Mouse (Mus musculus) forebrain, postnatal 0 days (tissue): Measurements from ENCODE around the gene Slc35f3. TPM values are rescaled to one million over a fixed set of nuclear protein-coding genes. Genes with fewer than 3 reads are reported as not detected.
A peak's percentile ranks its signal among the peaks of the same experiment; 100 is the strongest.

Experiments used
- ATAC-seq: fragments of 200-750 bp; cut with Nextera tagmentation; 2 replicates; pipeline ENCODE4 v1.8.0; 2017; ENCODE audit warnings: mild to moderate bottlenecking, moderate library complexity
- DNase-seq: peaks from one replicate; pipeline ENCODE4 v3.0.0-alpha.2; 2015
- H3K27ac ChIP-seq: fragments of 300-500 bp; sonication (generic); 2 replicates; pipeline ENCODE4 v1.5.1; 2014; ENCODE audit warnings: low read depth, mild to moderate bottlenecking, antibody characterized with exemption, low read length, moderate library complexity, mixed read lengths
- H3K27me3 ChIP-seq: fragments of 300-500 bp; sonication (generic); 2 replicates; pipeline ENCODE4 v1.6.1; 2014; ENCODE audit warnings: mild to moderate bottlenecking, low read length, mixed read lengths; ENCODE audit not compliant: insufficient read depth
- H3K36me3 ChIP-seq: fragments of 300-500 bp; sonication (generic); 2 replicates; pipeline ENCODE4 v1.6.1; 2014; ENCODE audit warnings: mild to moderate bottlenecking, moderate library complexity; ENCODE audit not compliant: insufficient read depth
- H3K4me1 ChIP-seq: fragments of 300-500 bp; sonication (generic); 2 replicates; pipeline ENCODE4 v1.6.1; 2014; ENCODE audit warnings: antibody characterized with exemption; ENCODE audit not compliant: insufficient read depth
- H3K4me2 ChIP-seq: fragments of 300-500 bp; sonication (generic); 2 replicates; pipeline ENCODE4 v1.6.1; 2014; ENCODE audit warnings: low read depth, mild to moderate bottlenecking, moderate library complexity
- H3K4me3 ChIP-seq: fragments of 300-500 bp; sonication (generic); 2 replicates; pipeline ENCODE4 v1.5.1; 2014; ENCODE audit warnings: low read depth, low read length, mixed read lengths
- H3K9ac ChIP-seq: fragments of 300-500 bp; sonication (generic); 2 replicates; pipeline ENCODE4 v1.6.1; 2014; ENCODE audit warnings: mild to moderate bottlenecking
- H3K9me3 ChIP-seq: fragments of 300-500 bp; sonication (generic); 2 replicates; pipeline ENCODE4 v1.6.1; 2016; ENCODE audit warnings: low read length
- CTCF ChIP-seq: sonication (generic); IDR thresholded peaks from 2 replicates; pipeline ENCODE4 v1.5.1; 2016; ENCODE audit warnings: antibody characterized with exemption, control low read depth, low read depth
- WGBS: fragments of 180-500 bp; shearing (Covaris S2); extraction: QIAGEN DNeasy Blood & Tissue Kit; methylation state at CpG from one replicate; pipeline ENCODE4 v1.1.7; 2014; 5-methylcytosine and 5-hydroxymethylcytosine counted together
- polyA plus RNA-seq: library from polyadenylated mRNA; unstranded; fragments of >200 nt; fragmentation: Nextera tagmentation; extraction: Ambion mirVana; gene quantifications from 2 replicates; pipeline ENCODE4 v1.2.1, GENCODE M21; 2015
- total RNA-seq: library from RNA; depleted of rRNA; stranded (reverse); fragments of >200 nt; gene quantifications from 2 replicates; pipeline ENCODE4 v1.2.3, GENCODE M21; 2014

Gene Slc35f3
- total and polyA plus RNA-seq, 2 experiments from 2014 or later = 2.1 to 3.1 TPM

DNA sequence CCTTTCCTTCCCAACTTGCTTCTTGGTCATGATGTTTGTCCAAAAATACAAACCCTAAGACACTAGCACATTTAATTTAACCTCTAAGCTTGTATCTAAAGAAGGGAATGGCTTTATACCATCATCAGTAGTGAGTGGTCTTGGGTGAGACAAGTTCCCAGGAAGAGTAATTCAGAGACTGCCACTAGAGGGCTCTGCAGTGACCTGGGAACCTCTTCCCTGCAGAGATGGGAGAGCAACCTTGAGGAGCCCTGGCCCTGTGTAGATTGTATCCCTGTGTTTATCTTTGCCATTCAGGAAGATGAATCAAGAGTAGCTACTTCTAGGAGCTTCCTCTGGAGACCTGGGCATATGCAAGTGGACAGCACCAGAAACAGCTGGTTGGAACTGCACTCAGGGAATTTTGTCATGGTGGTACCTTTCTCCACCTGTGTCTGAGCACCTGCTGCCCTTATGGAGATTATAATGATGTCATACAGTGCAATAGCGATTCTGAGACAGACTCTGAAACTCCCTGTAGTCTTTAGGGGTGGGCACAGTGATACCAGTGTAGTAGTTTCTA lies 993 bp upstream of the Slc35f3 start:
- ATAC-seq (peak; percentile 47; the same call in 1 of the 2 replicates), DNase-seq (peak; percentile 57)
- no peaks in the 10 kb centered on the region for H3K27me3 ChIP-seq
- H3K9me3 ChIP-seq = no peaks in the 10 kb centered on the region
- H3K9ac ChIP-seq = no peak overlapping the region
- no peak overlapping the region for H3K27ac ChIP-seq
- no peak overlapping the region for H3K4me2 ChIP-seq
- peak; percentile 75 for TF ChIP-seq CTCF
- 22% methylated on average over 1 of the region's 1 CpGs for whole genome bisulfite sequencing
- H3K4me3 ChIP-seq = no peak overlapping the region
- H3K4me1 ChIP-seq = no peaks in the 10 kb centered on the region
- no peaks in the 10 kb centered on the region for H3K36me3 ChIP-seq

DNA sequence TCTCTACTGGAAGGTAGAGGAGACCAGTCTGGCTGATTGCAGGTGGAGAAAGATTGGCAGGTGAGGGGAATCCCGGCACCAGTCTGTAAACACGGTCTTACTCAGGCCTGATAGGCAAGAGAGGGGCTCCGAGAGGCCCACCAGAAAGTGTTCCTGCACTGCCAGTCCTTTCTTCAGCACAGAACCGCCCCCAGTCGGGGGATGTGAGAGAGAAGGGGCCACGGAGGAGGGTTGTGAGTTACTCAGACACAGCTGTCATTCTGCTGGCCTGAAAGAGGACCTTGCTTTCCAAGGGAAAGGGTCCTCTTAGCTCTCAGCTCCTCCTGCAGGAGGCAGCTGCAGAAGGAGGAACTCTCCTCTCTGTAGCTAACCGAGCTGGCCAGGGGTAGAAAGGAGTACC lies 975 bp downstream of the Slc35f3 start:
- no peak overlapping the region for H3K27ac ChIP-seq
- no peaks in the 10 kb centered on the region for H3K27me3 ChIP-seq
- no peak overlapping the region; the same call in 1 of the 2 replicates for H3K9ac ChIP-seq
- no peaks in the 10 kb centered on the region for H3K36me3 ChIP-seq
- DNase-seq (no peak), ATAC-seq (no peak)
- H3K4me2 ChIP-seq = peak overlapping the region; percentile 97
- no peak for TF ChIP-seq CTCF
- no peaks in the 10 kb centered on the region for H3K9me3 ChIP-seq
- no peaks in the 10 kb centered on the region for H3K4me1 ChIP-seq
- WGBS = 13% methylated on average over 7 of the region's 7 CpGs
- peak overlapping the region; percentile 16 for H3K4me3 ChIP-seq

DNA sequence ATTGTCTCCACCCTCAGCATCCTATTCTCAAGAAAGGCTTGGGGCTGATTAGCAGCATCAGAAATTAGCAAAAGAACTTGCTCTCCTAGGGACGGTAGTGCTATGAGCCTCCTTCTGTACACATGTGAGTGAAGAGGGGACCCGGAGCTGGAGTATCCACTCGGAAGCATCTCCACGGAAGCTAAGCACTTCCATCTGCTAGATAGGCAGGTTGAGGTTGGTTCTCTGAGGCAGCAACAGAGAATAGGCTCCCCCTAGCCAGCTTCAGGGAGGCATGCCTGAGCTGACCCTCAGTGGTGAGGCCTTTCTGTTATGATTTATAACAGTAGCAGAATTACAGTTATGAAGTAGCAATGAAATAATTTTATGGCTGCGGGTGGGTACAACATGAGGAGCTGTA lies 2.0 kb downstream of the Slc35f3 start:
- 86% methylated on average over 5 of the region's 5 CpGs for WGBS
- Histone ChIP-seq H3K4me2 (no peak overlapping the region), H3K9ac (no peak overlapping the region), H3K4me1 (no peaks in the 10 kb centered on the region), H3K27ac (no peak overlapping the region), H3K36me3 (no peaks in the 10 kb centered on the region), H3K27me3 (no peaks in the 10 kb centered on the region), H3K9me3 (no peaks in the 10 kb centered on the region), H3K4me3 (no peak overlapping the region)
- ATAC-seq (no peak), DNase-seq (no peak)
- no peak for TF ChIP-seq CTCF

DNA sequence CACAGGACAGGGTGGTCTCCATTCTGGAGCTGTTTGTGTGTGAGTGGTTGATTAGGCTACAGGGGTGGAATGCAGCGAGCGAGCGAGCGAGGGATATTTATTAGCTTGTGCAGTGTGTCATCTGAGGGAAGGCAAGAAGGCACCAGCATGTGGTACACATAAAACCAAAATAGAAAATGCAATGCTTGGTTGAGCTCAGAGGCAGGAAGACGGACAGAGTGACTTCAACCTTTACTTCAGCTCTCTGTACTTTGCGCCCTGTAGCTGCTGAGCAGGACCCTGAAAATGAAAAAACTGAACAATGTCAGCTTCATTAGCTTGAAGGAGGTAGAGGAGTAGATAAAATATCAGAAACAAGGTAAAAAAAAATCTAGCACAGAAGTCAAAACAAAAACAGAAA lies 3.2 kb downstream of the Slc35f3 start:
- Histone ChIP-seq H3K36me3 (no peaks in the 10 kb centered on the region), H3K27me3 (no peaks in the 10 kb centered on the region), H3K9me3 (no peaks in the 10 kb centered on the region), H3K4me1 (no peaks in the 10 kb centered on the region), H3K27ac (no peak overlapping the region), H3K9ac (no peak overlapping the region), H3K4me3 (no peak overlapping the region), H3K4me2 (no peak overlapping the region)
- TF ChIP-seq CTCF = no peak
- ATAC-seq = no peak
- 71% methylated on average over 6 of the region's 6 CpGs for WGBS
- DNase-seq = no peak

DNA sequence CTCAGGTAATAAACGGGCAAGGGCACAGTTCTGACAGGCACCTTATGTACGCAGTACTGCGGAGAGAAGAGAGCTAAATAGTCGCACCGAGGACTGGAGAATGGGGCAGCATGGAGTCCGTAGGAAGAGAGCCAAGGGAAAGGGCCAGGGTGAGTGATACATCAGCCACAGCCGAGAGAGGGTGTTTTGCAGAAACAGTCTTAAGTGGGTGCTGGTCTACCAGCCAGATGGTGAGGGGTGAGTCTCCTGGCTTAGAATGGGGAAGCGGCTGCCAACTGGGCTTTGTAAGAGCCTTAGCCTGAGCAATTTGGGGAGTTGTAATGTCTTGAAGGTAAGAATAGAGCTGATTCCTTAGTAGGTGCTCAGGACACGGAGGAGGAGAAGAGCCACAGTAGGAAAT lies 8.8 kb downstream of the Slc35f3 start:
- H3K9ac ChIP-seq = no peak overlapping the region
- H3K27me3 ChIP-seq = no peaks in the 10 kb centered on the region
- ATAC-seq = no peak
- TF ChIP-seq CTCF = no peak
- H3K4me3 ChIP-seq = no peak overlapping the region
- H3K36me3 ChIP-seq = no peaks in the 10 kb centered on the region
- no peak overlapping the region for H3K4me2 ChIP-seq
- 82% methylated on average over 9 of the region's 9 CpGs for WGBS
- H3K4me1 ChIP-seq = no peaks in the 10 kb centered on the region
- no peaks in the 10 kb centered on the region for H3K9me3 ChIP-seq
- DNase-seq = no peak
- H3K27ac ChIP-seq = no peak overlapping the region

DNA sequence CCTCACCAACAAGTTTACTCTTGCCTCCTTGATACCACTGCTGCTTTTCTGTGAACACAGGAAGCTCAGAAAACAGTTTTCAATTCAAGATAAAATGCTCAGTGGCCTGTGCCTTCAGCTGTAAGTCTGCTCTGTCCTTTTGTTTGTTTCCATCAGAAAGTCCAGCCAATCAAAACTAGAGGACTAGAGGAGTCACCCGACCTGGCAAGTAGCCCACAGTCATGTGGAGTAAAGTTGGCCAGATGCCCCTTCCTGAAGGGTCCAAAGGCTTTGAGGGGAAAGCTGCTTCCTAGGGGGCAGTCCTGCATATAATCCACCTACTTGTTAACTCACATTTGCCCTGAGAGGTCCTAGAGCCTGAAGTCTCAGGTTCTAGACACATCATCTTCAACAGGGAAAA lies 10.7 kb downstream of the Slc35f3 start:
- H3K4me1 ChIP-seq = no peaks in the 10 kb centered on the region
- H3K27me3 ChIP-seq = no peaks in the 10 kb centered on the region
- ATAC-seq (peak; percentile 61), DNase-seq (peak; percentile 74)
- no peaks in the 10 kb centered on the region for H3K9me3 ChIP-seq
- H3K27ac ChIP-seq = no peak overlapping the region
- WGBS = 29% methylated on average over 1 of the region's 1 CpGs
- H3K4me3 ChIP-seq = no peak overlapping the region
- no peaks in the 10 kb centered on the region for H3K36me3 ChIP-seq
- no peak overlapping the region for H3K4me2 ChIP-seq
- H3K9ac ChIP-seq = no peak overlapping the region
- TF ChIP-seq CTCF = no peak

DNA sequence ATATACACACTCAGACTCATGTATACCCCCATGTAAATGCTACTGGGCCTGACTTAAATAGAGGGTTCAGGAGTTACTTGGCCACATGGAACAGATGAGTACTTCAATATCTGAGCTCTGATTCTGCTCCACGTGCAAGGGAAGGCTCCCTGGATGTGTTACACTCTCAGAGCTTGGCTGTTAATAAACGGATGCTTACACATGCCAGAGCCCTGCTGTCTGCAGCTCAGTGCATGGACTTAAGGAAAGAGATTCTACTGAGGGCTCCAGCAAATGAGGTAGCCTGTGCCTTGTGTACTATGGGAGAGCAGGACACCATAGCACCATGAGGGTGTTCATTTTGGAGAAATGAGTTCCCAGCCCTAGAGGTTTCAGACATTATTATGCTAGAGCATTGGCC lies 26.6 kb downstream of the Slc35f3 start:
- H3K36me3 ChIP-seq = no peaks in the 10 kb centered on the region; the same call in 1 of the 2 replicates
- TF ChIP-seq CTCF = no peak
- DNase-seq (no peak), ATAC-seq (no peak)
- no peaks in the 10 kb centered on the region for H3K27me3 ChIP-seq
- H3K4me1 ChIP-seq = no peaks in the 10 kb centered on the region
- no peak overlapping the region for H3K4me2 ChIP-seq
- 0 out of 2 replicates have a peak, but pooled peaks cover 6% of the 10 kb centered on the region for H3K9me3 ChIP-seq
- WGBS = 52% methylated on average over 2 of the region's 2 CpGs
- H3K4me3 ChIP-seq = no peak overlapping the region
- no peak overlapping the region for H3K9ac ChIP-seq
- H3K27ac ChIP-seq = no peak overlapping the region

DNA sequence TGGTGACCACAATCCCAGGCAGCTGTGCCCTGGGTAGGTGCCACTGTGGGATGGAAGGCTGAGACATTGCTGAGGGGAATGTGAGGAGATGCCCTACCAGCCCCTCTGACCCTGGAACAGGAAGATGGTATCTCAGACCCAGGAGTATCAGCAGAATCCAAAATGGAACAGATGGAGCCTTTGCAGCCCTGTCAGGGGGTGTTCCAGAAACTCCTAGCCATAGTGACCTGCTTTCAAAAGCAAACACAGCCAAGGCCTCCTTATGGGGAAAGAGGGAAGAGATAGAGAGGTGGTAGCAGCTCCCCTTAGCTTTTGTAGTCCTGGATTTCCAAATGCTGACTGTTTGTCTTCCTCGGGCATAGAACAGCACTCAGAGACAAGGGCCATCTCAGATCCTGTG lies 27.8 kb downstream of the Slc35f3 start:
- no peak for TF ChIP-seq CTCF
- H3K9ac ChIP-seq = no peak overlapping the region
- 78% methylated on average over 1 of the region's 1 CpGs for WGBS
- ATAC-seq (no peak), DNase-seq (no peak)
- H3K9me3 ChIP-seq = 0 out of 2 replicates have a peak, but pooled peaks cover 6% of the 10 kb centered on the region
- H3K4me3 ChIP-seq = no peak overlapping the region
- no peak overlapping the region for H3K4me2 ChIP-seq
- no peaks in the 10 kb centered on the region for H3K4me1 ChIP-seq
- no peak overlapping the region for H3K27ac ChIP-seq
- H3K36me3 ChIP-seq = no peaks in the 10 kb centered on the region; the same call in 1 of the 2 replicates
- H3K27me3 ChIP-seq = no peaks in the 10 kb centered on the region
